11 mouse cellular contexts compared by ENCODE assay signal in genomic region chr11:72397072-72397471, GRCm38 (mm10). TPM values are rescaled to one million over a fixed set of nuclear protein-coding genes. Genes with fewer than 3 reads are reported as not detected.
DNase-seq lines count a peak whose midpoint lies in the region; ATAC-seq and TF ChIP-seq lines count a peak whose summit lies in the region.
"Had no signal": no experiment of that assay in that cellular context is flagged by ENCODE, and none has a peak within 500 bp of the region (broad histone marks: within the 10 kb centered on the region; RNA-seq: fewer than 3 reads in every experiment).

No protein-coding gene starts in this region.

- no peak overlapping the region for H3K4me3 ChIP-seq in liver, adult 2 months (ENCODE audit: insufficient read depth, low read depth, low read length)
- no peak overlapping the region for H3K4me3 ChIP-seq in liver, embryonic 12.5 days
- no peak overlapping the region for H3K4me3 ChIP-seq in heart, postnatal 0 days (ENCODE audit: low read depth, low read length)
- no peak overlapping the region for H3K4me3 ChIP-seq in lung, postnatal 0 days (ENCODE audit: low read depth, low read length)
- no peak overlapping the region for H3K4me3 ChIP-seq in forebrain, embryonic 10.5 days
- no peak overlapping the region for H3K4me3 ChIP-seq in midbrain, embryonic 13.5 days (replicated peaks)
- H3K4me3 ChIP-seq: embryonic facial prominence, embryonic 12.5 days; liver, embryonic 15.5 days had no signal

- no peaks in the 10 kb centered on the region for H3K79me2 ChIP-seq in liver, adult 2 months (ENCODE audit: control insufficient read depth, insufficient read depth, low read length)

- H3K27ac ChIP-seq in liver, adult 2 months (replicated peaks; ENCODE audit: insufficient read depth, low read depth, low read length) = no peak overlapping the region
- H3K27ac ChIP-seq in liver, embryonic 12.5 days = no peak overlapping the region
- H3K27ac ChIP-seq in heart, postnatal 0 days (ENCODE audit: low read depth) = peak overlapping the region; percentile 79
- peak overlapping the region; percentile 81 for H3K27ac ChIP-seq in lung, postnatal 0 days (ENCODE audit: low read length)
- no peak overlapping the region for H3K27ac ChIP-seq in forebrain, embryonic 10.5 days
- H3K27ac ChIP-seq in midbrain, embryonic 13.5 days = no peak overlapping the region
- H3K27ac ChIP-seq: embryonic facial prominence, embryonic 12.5 days; liver, embryonic 15.5 days had no signal

- peak; percentile 24 for DNase-seq in liver, adult 2 months (ENCODE audit: extremely low read depth, low read depth, low spot score)
- peak; percentile 89 for DNase-seq in gastrocnemius, adult 18-20 months (ENCODE audit: low spot score)
- peak; percentile 85 for DNase-seq in heart, postnatal 0 days (ENCODE audit: low spot score)
- peak; percentile 92 for DNase-seq in lung, postnatal 0 days (ENCODE audit: low spot score)
- DNase-seq in forebrain, embryonic 10.5 days (ENCODE audit: extremely low spot score, low spot score) = no peak

- no peak; the same call in 1 of the 2 replicates for TF ChIP-seq EP300 in heart, postnatal 0 days (IDR thresholded peaks at IDR 0.05; ENCODE audit: low read depth)
- peak; percentile 88 for TF ChIP-seq EP300 in lung, postnatal 0 days (IDR thresholded peaks at IDR 0.05)

- H3K4me1 ChIP-seq in liver, adult 2 months (ENCODE audit: control insufficient read depth, insufficient read depth, low read length) = no peaks in the 10 kb centered on the region; the same call in 1 of the 2 replicates
- H3K4me1 ChIP-seq in liver, embryonic 12.5 days = no peaks in the 10 kb centered on the region
- peaks cover 40% of the 10 kb centered on the region for H3K4me1 ChIP-seq in heart, postnatal 0 days (ENCODE audit: control insufficient read depth, insufficient read depth)
- peaks cover 5% of the 10 kb centered on the region; the same call in 1 of the 2 replicates for H3K4me1 ChIP-seq in lung, postnatal 0 days (ENCODE audit: insufficient read depth, low read depth, low read length)
- H3K4me1 ChIP-seq in forebrain, embryonic 10.5 days = peaks cover 14% of the 10 kb centered on the region
- 0 out of 2 replicates have a peak, but pooled peaks cover 3% of the 10 kb centered on the region for H3K4me1 ChIP-seq in midbrain, embryonic 13.5 days (replicated peaks)
- H3K4me1 ChIP-seq: liver, embryonic 15.5 days had no signal

- H3K27me3 ChIP-seq in liver, adult 2 months (ENCODE audit: control insufficient read depth, insufficient read depth, low read length) = no peaks in the 10 kb centered on the region
- H3K27me3 ChIP-seq in liver, embryonic 12.5 days (replicated peaks) = no peaks in the 10 kb centered on the region
- H3K27me3 ChIP-seq in heart, postnatal 0 days (ENCODE audit: control insufficient read depth, insufficient read depth, low read length) = no peaks in the 10 kb centered on the region
- H3K27me3 ChIP-seq in lung, postnatal 0 days (replicated peaks; ENCODE audit: insufficient read depth, low read length) = no peaks in the 10 kb centered on the region
- H3K27me3 ChIP-seq in forebrain, embryonic 10.5 days (ENCODE audit: poor library complexity, severe bottlenecking) = no peaks in the 10 kb centered on the region
- no peaks in the 10 kb centered on the region for H3K27me3 ChIP-seq in midbrain, embryonic 13.5 days
- H3K27me3 ChIP-seq: embryonic facial prominence, embryonic 12.5 days; liver, embryonic 15.5 days had no signal

- H3K9ac ChIP-seq in liver, adult 2 months (ENCODE audit: low read depth, low read length) = no peak overlapping the region
- H3K9ac ChIP-seq in liver, embryonic 12.5 days = no peak overlapping the region
- H3K9ac ChIP-seq in heart, postnatal 0 days (replicated peaks; ENCODE audit: low read depth, low read length) = no peak overlapping the region
- no peak overlapping the region for H3K9ac ChIP-seq in lung, postnatal 0 days (replicated peaks; ENCODE audit: low read depth)
- no peak overlapping the region for H3K9ac ChIP-seq in midbrain, embryonic 13.5 days (replicated peaks)
- H3K9ac ChIP-seq: embryonic facial prominence, embryonic 12.5 days; liver, embryonic 15.5 days had no signal

- H3K9me3 ChIP-seq in liver, embryonic 12.5 days (replicated peaks) = no peaks in the 10 kb centered on the region
- H3K9me3 ChIP-seq in heart, postnatal 0 days (replicated peaks; ENCODE audit: control insufficient read depth, low read length) = no peaks in the 10 kb centered on the region
- H3K9me3 ChIP-seq in lung, postnatal 0 days (ENCODE audit: low read length) = no peaks in the 10 kb centered on the region
- no peaks in the 10 kb centered on the region for H3K9me3 ChIP-seq in forebrain, embryonic 10.5 days
- no peaks in the 10 kb centered on the region for H3K9me3 ChIP-seq in midbrain, embryonic 13.5 days
- H3K9me3 ChIP-seq: embryonic facial prominence, embryonic 12.5 days; liver, embryonic 15.5 days had no signal

- no peak for TF ChIP-seq CTCF in liver, adult 2 months (IDR thresholded peaks at IDR 0.05; ENCODE audit: low read depth, low read length)
- no peak for TF ChIP-seq CTCF in heart, postnatal 0 days (IDR thresholded peaks at IDR 0.05; ENCODE audit: low read depth)
- TF ChIP-seq CTCF in lung, postnatal 0 days (IDR thresholded peaks at IDR 0.05) = no peak

- no peak overlapping the region for H3K4me2 ChIP-seq in liver, embryonic 12.5 days
- peak overlapping the region; percentile 4; the same call in 1 of the 2 replicates for H3K4me2 ChIP-seq in heart, postnatal 0 days (ENCODE audit: low read depth, low read length)
- no peak overlapping the region for H3K4me2 ChIP-seq in lung, postnatal 0 days (replicated peaks; ENCODE audit: low read depth, low read length)
- H3K4me2 ChIP-seq in midbrain, embryonic 13.5 days (replicated peaks) = no peak overlapping the region
- H3K4me2 ChIP-seq: embryonic facial prominence, embryonic 12.5 days; liver, embryonic 15.5 days had no signal

- WGBS in liver, adult 2 months = 49% methylated on average over 10 of the region's 10 CpGs
- 76% methylated on average over 10 of the region's 10 CpGs for WGBS in liver, embryonic 12.5 days (ENCODE audit: insufficient replicate concordance)
- WGBS in heart, postnatal 0 days = 13% methylated on average over 10 of the region's 10 CpGs
- WGBS in lung, postnatal 0 days = 28% methylated on average over 10 of the region's 10 CpGs
- 90% methylated on average over 10 of the region's 10 CpGs for WGBS in forebrain, embryonic 10.5 days
- 86% methylated on average over 10 of the region's 10 CpGs for WGBS in midbrain, embryonic 13.5 days

- no peaks in the 10 kb centered on the region for H3K36me3 ChIP-seq in liver, adult 2 months (ENCODE audit: control insufficient read depth, insufficient read depth, low read length)
- peaks cover 16% of the 10 kb centered on the region for H3K36me3 ChIP-seq in liver, embryonic 12.5 days
- H3K36me3 ChIP-seq in heart, postnatal 0 days (replicated peaks; ENCODE audit: control insufficient read depth, insufficient read depth, low read length) = peaks cover 32% of the 10 kb centered on the region
- H3K36me3 ChIP-seq in lung, postnatal 0 days (ENCODE audit: insufficient read depth, low read length) = peaks cover 4% of the 10 kb centered on the region
- H3K36me3 ChIP-seq in forebrain, embryonic 10.5 days (replicated peaks) = peaks cover 15% of the 10 kb centered on the region
- H3K36me3 ChIP-seq in midbrain, embryonic 13.5 days = no peaks in the 10 kb centered on the region
- H3K36me3 ChIP-seq: embryonic facial prominence, embryonic 12.5 days; liver, embryonic 15.5 days had no signal

- no peak for TF ChIP-seq POLR2A in liver, adult 2 months (IDR thresholded peaks at IDR 0.05; ENCODE audit: extremely low read depth, insufficient read depth, low read length)

- ATAC-seq in liver, embryonic 12.5 days = no peak
- ATAC-seq in heart, postnatal 0 days (ENCODE audit: insufficient read depth, low read depth) = peak; percentile 73
- ATAC-seq in lung, postnatal 0 days = peak; percentile 84
- ATAC-seq in erythroblast, adult 5-6 weeks (replicated peaks; ENCODE audit: low FRiP score, poor library complexity, severe bottlenecking) = no peak
- no peak for ATAC-seq in midbrain, embryonic 13.5 days

RNA-seq across cellular contexts. Expression of gene Smtnl2, which starts 14.4 kb away (rescaled TPM):
- total RNA-seq in liver, adult 2 months (2014; rRNA removed) = 0.47 and 0.55 TPM in 2 replicates
- polyA plus RNA-seq in liver, adult 2 months (2012; rRNA removed) = 0.43 and 0.93 TPM in 2 replicates
- 11.3 and 12.5 TPM in 2 replicates for polyA plus RNA-seq in liver, embryonic 12.5 days (2016; fragmentation: Nextera tagmentation; extraction: Ambion mirVana)
- total RNA-seq in gastrocnemius, adult 18-20 months (2021) = 100 to 1,000 TPM; 311 to 327 TPM
- 88.5 and 93.0 TPM in 2 replicates for total RNA-seq in heart, postnatal 0 days (2014; rRNA removed; ENCODE audit: low replicate concordance)
- 72.9 and 79.2 TPM in 2 replicates for polyA plus RNA-seq in heart, postnatal 0 days (2015; fragmentation: Nextera tagmentation; extraction: Ambion mirVana)
- polyA plus RNA-seq in lung, postnatal 0 days (2015; fragmentation: Nextera tagmentation; extraction: Ambion mirVana) = 108 TPM in 2 replicates
- total RNA-seq in erythroblast, adult 5-6 weeks (2015; ENCODE audit: low replicate concordance) = not detected in 2 replicates
- not detected in 2 replicates for total RNA-seq in erythroblast, adult 5-6 weeks (2017; ENCODE audit: low replicate concordance)
- 10.6 and 12.5 TPM in 2 replicates for polyA plus RNA-seq in forebrain, embryonic 10.5 days (2016; fragmentation: Nextera tagmentation; extraction: Ambion mirVana)
- polyA plus RNA-seq in midbrain, embryonic 13.5 days (2015; fragmentation: Nextera tagmentation; extraction: Ambion mirVana) = 3.2 and 3.8 TPM in 2 replicates

RNA-seq across cellular contexts. Expression of gene Tekt1, which starts 34.8 kb away (rescaled TPM):
- not detected in 2 replicates for total RNA-seq in liver, adult 2 months (2014; rRNA removed)
- polyA plus RNA-seq in liver, adult 2 months (2012; rRNA removed) = not detected in 2 replicates
- 0.08 and 0.12 TPM in 2 replicates for polyA plus RNA-seq in liver, embryonic 12.5 days (2016; fragmentation: Nextera tagmentation; extraction: Ambion mirVana)
- total RNA-seq in gastrocnemius, adult 18-20 months (2021) = 1 to 10 TPM; 1.6 to 3.4 TPM
- not detected in 2 replicates for total RNA-seq in heart, postnatal 0 days (2014; rRNA removed; ENCODE audit: low replicate concordance)
- 0.19 and 0.62 TPM in 2 replicates for polyA plus RNA-seq in heart, postnatal 0 days (2015; fragmentation: Nextera tagmentation; extraction: Ambion mirVana)
- polyA plus RNA-seq in lung, postnatal 0 days (2015; fragmentation: Nextera tagmentation; extraction: Ambion mirVana) = 14.2 and 17.3 TPM in 2 replicates
- total RNA-seq in erythroblast, adult 5-6 weeks (2015; ENCODE audit: low replicate concordance) = not detected in 2 replicates
- not detected in 2 replicates for total RNA-seq in erythroblast, adult 5-6 weeks (2017; ENCODE audit: low replicate concordance)
- 5.1 and 5.3 TPM in 2 replicates for polyA plus RNA-seq in forebrain, embryonic 10.5 days (2016; fragmentation: Nextera tagmentation; extraction: Ambion mirVana)
- 6.4 and 6.8 TPM in 2 replicates for polyA plus RNA-seq in midbrain, embryonic 13.5 days (2015; fragmentation: Nextera tagmentation; extraction: Ambion mirVana)
- total RNA-seq: MEL had no signal
- polyA plus RNA-seq: liver, embryonic 15.5 days had no signal

RNA-seq across cellular contexts. Expression of gene Ggt6, which starts 38.3 kb away (rescaled TPM):
- 13.6 and 16.2 TPM in 2 replicates for total RNA-seq in liver, adult 2 months (2014; rRNA removed)
- polyA plus RNA-seq in liver, adult 2 months (2012; rRNA removed) = 33.7 and 44.3 TPM in 2 replicates
- 0.12 TPM in 1 of 2 replicates, not detected in the other for polyA plus RNA-seq in liver, embryonic 12.5 days (2016; fragmentation: Nextera tagmentation; extraction: Ambion mirVana)
- total RNA-seq in gastrocnemius, adult 18-20 months (2021) = 1 to 10 TPM; 2.1 to 2.3 TPM
- 5.3 TPM in 1 of 2 replicates, not detected in the other for total RNA-seq in heart, postnatal 0 days (2014; rRNA removed; ENCODE audit: low replicate concordance)
- polyA plus RNA-seq in heart, postnatal 0 days (2015; fragmentation: Nextera tagmentation; extraction: Ambion mirVana) = 0.05 TPM in 1 of 2 replicates, not detected in the other
- 0.94 and 1.0 TPM in 2 replicates for polyA plus RNA-seq in lung, postnatal 0 days (2015; fragmentation: Nextera tagmentation; extraction: Ambion mirVana)
- not detected in 2 replicates for total RNA-seq in erythroblast, adult 5-6 weeks (2015; ENCODE audit: low replicate concordance)
- total RNA-seq in erythroblast, adult 5-6 weeks (2017; ENCODE audit: low replicate concordance) = not detected in 2 replicates
- not detected in 2 replicates for polyA plus RNA-seq in forebrain, embryonic 10.5 days (2016; fragmentation: Nextera tagmentation; extraction: Ambion mirVana)
- not detected in 2 replicates for polyA plus RNA-seq in midbrain, embryonic 13.5 days (2015; fragmentation: Nextera tagmentation; extraction: Ambion mirVana)
- total RNA-seq: MEL had no signal

RNA-seq across cellular contexts. Expression of gene Mybbp1a, which starts 44.1 kb away (rescaled TPM):
- 13.7 and 18.8 TPM in 2 replicates for total RNA-seq in liver, adult 2 months (2014; rRNA removed)
- 14.8 and 21.6 TPM in 2 replicates for polyA plus RNA-seq in liver, adult 2 months (2012; rRNA removed)
- polyA plus RNA-seq in liver, embryonic 12.5 days (2016; fragmentation: Nextera tagmentation; extraction: Ambion mirVana) = 174 and 192 TPM in 2 replicates
- 10 to 100 TPM; 54.7 to 63.3 TPM for total RNA-seq in gastrocnemius, adult 18-20 months (2021)
- 20.5 and 20.9 TPM in 2 replicates for total RNA-seq in heart, postnatal 0 days (2014; rRNA removed; ENCODE audit: low replicate concordance)
- 41.3 and 42.1 TPM in 2 replicates for polyA plus RNA-seq in heart, postnatal 0 days (2015; fragmentation: Nextera tagmentation; extraction: Ambion mirVana)
- 41.5 and 44.3 TPM in 2 replicates for polyA plus RNA-seq in lung, postnatal 0 days (2015; fragmentation: Nextera tagmentation; extraction: Ambion mirVana)
- 44.7 and 49.6 TPM in 2 replicates for total RNA-seq in erythroblast, adult 5-6 weeks (2015; ENCODE audit: low replicate concordance)
- total RNA-seq in erythroblast, adult 5-6 weeks (2017; ENCODE audit: low replicate concordance) = 11.8 and 27.4 TPM in 2 replicates
- polyA plus RNA-seq in forebrain, embryonic 10.5 days (2016; fragmentation: Nextera tagmentation; extraction: Ambion mirVana) = 248 and 256 TPM in 2 replicates
- polyA plus RNA-seq in midbrain, embryonic 13.5 days (2015; fragmentation: Nextera tagmentation; extraction: Ambion mirVana) = 84.6 and 86.2 TPM in 2 replicates

Comparison
In these comparisons a context has a peak if more than half of its experiments do, and no peak if none do; other contexts are left out.
1. RNA of gene Ggt6, which starts 38.3 kb away (polyA plus RNA-seq): 33.7 to 44.3 TPM in liver, adult 2 months; 0.94 to 1.0 TPM in lung, postnatal 0 days, not detected in forebrain, embryonic 10.5 days, 0.05 TPM in heart, postnatal 0 days, 0.12 TPM in liver, embryonic 12.5 days and not detected in midbrain, embryonic 13.5 days; every median in the first group is over 10 times any median in the second.
2. H3K27ac ChIP-seq: peak in heart, postnatal 0 days (single experiment) and lung, postnatal 0 days (single experiment); none in liver, adult 2 months (single experiment), liver, embryonic 12.5 days (single experiment), forebrain, embryonic 10.5 days (single experiment) and midbrain, embryonic 13.5 days (single experiment).
3. ATAC-seq: peak in heart, postnatal 0 days (single experiment) and lung, postnatal 0 days (single experiment); none in liver, embryonic 12.5 days (single experiment), erythroblast, adult 5-6 weeks (single experiment) and midbrain, embryonic 13.5 days (single experiment).